Mouse (Mus musculus) liver, adult 2 months (tissue): ENCODE measurements at regions not wholly inside any gene's neighbourhood (a gene's known extent, or its start where the extent isn't known, plus 50 kb on each side); places are given as distances from the start of the nearest gene placed in this dataset.
A peak's percentile ranks its signal among the peaks of the same experiment; 100 is the strongest.

Experiments
- DNase-seq: peaks from one replicate; pipeline ENCODE4 v3.0.0-alpha.2; 2011; ENCODE audit warnings: low read depth, low spot score; ENCODE audit errors: extremely low read depth
- H3K27ac ChIP-seq: fragments of 200-500 bp; replicated peaks from 2 replicates; pipeline ENCODE4 v1.5.1; 2012; ENCODE audit warnings: low read depth, mild to moderate bottlenecking, control low read depth, inconsistent platforms, low read length; ENCODE audit not compliant: insufficient read depth
- H3K27me3 ChIP-seq: fragments of 200-500 bp; 2 replicates; pipeline ENCODE4 v1.6.1; 2012; ENCODE audit warnings: mild to moderate bottlenecking, moderate library complexity, low read length, inconsistent platforms; ENCODE audit not compliant: control insufficient read depth, insufficient read depth
- H3K36me3 ChIP-seq: fragments of 200-500 bp; 2 replicates; pipeline ENCODE4 v1.6.1; 2012; ENCODE audit warnings: low read length, inconsistent platforms; ENCODE audit not compliant: control insufficient read depth, insufficient read depth
- H3K4me1 ChIP-seq: fragments of 200-500 bp; 2 replicates; pipeline ENCODE4 v1.6.1; 2011; ENCODE audit warnings: low read length; ENCODE audit not compliant: control insufficient read depth, insufficient read depth
- H3K4me3 ChIP-seq: fragments of 200-500 bp; 2 replicates; pipeline ENCODE4 v1.5.1; 2011; ENCODE audit warnings: low read depth, mild to moderate bottlenecking, control low read depth, low read length, moderate library complexity; ENCODE audit not compliant: insufficient read depth
- H3K79me2 ChIP-seq: fragments of 200-500 bp; 2 replicates; pipeline ENCODE4 v1.6.1; 2012; ENCODE audit warnings: inconsistent platforms, mild to moderate bottlenecking, low read length, moderate library complexity; ENCODE audit not compliant: control insufficient read depth, insufficient read depth
- H3K9ac ChIP-seq: fragments of 200-500 bp; 2 replicates; pipeline ENCODE4 v1.6.1; 2012; ENCODE audit warnings: low read depth, mild to moderate bottlenecking, control low read depth, inconsistent platforms, low read length
- CTCF ChIP-seq: fragments of 200-500 bp; IDR thresholded peaks from 2 replicates; pipeline ENCODE4 v1.5.1; 2011; ENCODE audit warnings: low read depth, low read length, control low read depth
- POLR2A ChIP-seq: fragments of 200-500 bp; IDR thresholded peaks from 2 replicates; pipeline ENCODE4 v1.6.1; 2011; ENCODE audit warnings: low read length, control low read depth; ENCODE audit not compliant: insufficient read depth; ENCODE audit errors: extremely low read depth
- WGBS: fragments of 180-500 bp; shearing (Covaris S2); methylation state at CpG from one replicate; pipeline ENCODE4 v1.1.7; 2018; 5-methylcytosine and 5-hydroxymethylcytosine counted together

- Histone ChIP-seq H3K36me3 (no peaks in the 10 kb centered on the region), H3K27ac (no peak overlapping the region)
- 49% methylated on average over 5 of the region's 5 CpGs for WGBS
These were observed 60.4 kb downstream of the Pou3f3 start for GRCm38 (mm10) chr1:42755958-42756357.

GRCm38 (mm10) chr1:42756497-42756896, 60.9 kb downstream of the Pou3f3 start:
- Histone ChIP-seq H3K9ac (no peak overlapping the region), H3K27me3 (peaks cover 2% of the 10 kb centered on the region; the same call in 1 of the 2 replicates), H3K4me3 (no peak overlapping the region), H3K79me2 (no peaks in the 10 kb centered on the region), H3K4me1 (no peaks in the 10 kb centered on the region), H3K27ac (no peak overlapping the region), H3K36me3 (no peaks in the 10 kb centered on the region)
- TF ChIP-seq POLR2A (no peak), CTCF (no peak)
- no peak for DNase-seq

More at GRCm38 (mm10) chr1:42755958-42756357, 60.4 kb downstream of the Pou3f3 start:
- no peak overlapping the region for H3K9ac ChIP-seq
- no peak overlapping the region for H3K4me3 ChIP-seq
- H3K27me3 ChIP-seq: peaks cover 2% of the 10 kb centered on the region; the same call in 1 of the 2 replicates
- no peak for TF ChIP-seq POLR2A
- no peak for TF ChIP-seq CTCF
- no peaks in the 10 kb centered on the region for H3K79me2 ChIP-seq
- DNase-seq: peak; percentile 41
- no peaks in the 10 kb centered on the region for H3K4me1 ChIP-seq

- 74% methylated on average over 2 of the region's 2 CpGs for WGBS
- H3K4me3 ChIP-seq: no peak overlapping the region
- H3K36me3 ChIP-seq: no peaks in the 10 kb centered on the region
- no peak for DNase-seq
- no peaks in the 10 kb centered on the region; the same call in 1 of the 2 replicates for H3K27me3 ChIP-seq
- H3K9ac ChIP-seq: no peak overlapping the region
- H3K27ac ChIP-seq: no peak overlapping the region
- no peaks in the 10 kb centered on the region for H3K79me2 ChIP-seq
- no peaks in the 10 kb centered on the region for H3K4me1 ChIP-seq
- TF ChIP-seq CTCF (no peak), POLR2A (no peak)
These were observed 67.9 kb downstream of the Pou3f3 start for GRCm38 (mm10) chr1:42763447-42763846.

- WGBS: 72% methylated on average over 2 of the region's 2 CpGs
- no peak for TF ChIP-seq CTCF
- H3K27ac ChIP-seq: no peak overlapping the region
- H3K9ac ChIP-seq: no peak overlapping the region
- no peaks in the 10 kb centered on the region for H3K4me1 ChIP-seq
- no peak overlapping the region for H3K4me3 ChIP-seq
- no peaks in the 10 kb centered on the region for H3K36me3 ChIP-seq
- DNase-seq: no peak
- H3K27me3 ChIP-seq: no peaks in the 10 kb centered on the region; the same call in 1 of the 2 replicates
- no peaks in the 10 kb centered on the region for H3K79me2 ChIP-seq
These were observed 68.5 kb downstream of the Pou3f3 start for GRCm38 (mm10) chr1:42764048-42764447.

- H3K27ac ChIP-seq: no peak overlapping the region
- H3K27me3 ChIP-seq: no peaks in the 10 kb centered on the region
- DNase-seq: no peak
- no peaks in the 10 kb centered on the region for H3K79me2 ChIP-seq
- H3K9ac ChIP-seq: no peak overlapping the region
- TF ChIP-seq CTCF (no peak), POLR2A (no peak)
- H3K4me1 ChIP-seq: no peaks in the 10 kb centered on the region
- no peaks in the 10 kb centered on the region for H3K36me3 ChIP-seq
- H3K4me3 ChIP-seq: no peak overlapping the region
- WGBS: 74% methylated on average over 9 of the region's 9 CpGs
These were observed 74.5 kb downstream of the Pou3f3 start for GRCm38 (mm10) chr1:42770085-42770484.

GRCm38 (mm10) chr1:42772000-42772399, 76.4 kb downstream of the Pou3f3 start:
- Histone ChIP-seq H3K36me3 (no peaks in the 10 kb centered on the region), H3K27ac (no peak overlapping the region), H3K79me2 (no peaks in the 10 kb centered on the region), H3K27me3 (no peaks in the 10 kb centered on the region), H3K4me3 (no peak overlapping the region), H3K4me1 (no peaks in the 10 kb centered on the region), H3K9ac (no peak overlapping the region)
- WGBS: 56% methylated on average over 6 of the region's 6 CpGs
- no peak for DNase-seq
- no peak for TF ChIP-seq CTCF
- no peak for TF ChIP-seq POLR2A
